Mouse (Mus musculus): ENCODE data around the gene Pla2g15. TPM values are rescaled to one million over a fixed set of nuclear protein-coding genes. Genes with fewer than 3 reads are reported as not detected.
A peak's percentile ranks its signal among the peaks of the same experiment; 100 is the strongest.

Pla2g15 gene
- 17.3 and 18.6 TPM in 2 replicates for polyA plus RNA-seq (2015; fragmentation: Nextera tagmentation; extraction: Ambion mirVana)

DNA sequence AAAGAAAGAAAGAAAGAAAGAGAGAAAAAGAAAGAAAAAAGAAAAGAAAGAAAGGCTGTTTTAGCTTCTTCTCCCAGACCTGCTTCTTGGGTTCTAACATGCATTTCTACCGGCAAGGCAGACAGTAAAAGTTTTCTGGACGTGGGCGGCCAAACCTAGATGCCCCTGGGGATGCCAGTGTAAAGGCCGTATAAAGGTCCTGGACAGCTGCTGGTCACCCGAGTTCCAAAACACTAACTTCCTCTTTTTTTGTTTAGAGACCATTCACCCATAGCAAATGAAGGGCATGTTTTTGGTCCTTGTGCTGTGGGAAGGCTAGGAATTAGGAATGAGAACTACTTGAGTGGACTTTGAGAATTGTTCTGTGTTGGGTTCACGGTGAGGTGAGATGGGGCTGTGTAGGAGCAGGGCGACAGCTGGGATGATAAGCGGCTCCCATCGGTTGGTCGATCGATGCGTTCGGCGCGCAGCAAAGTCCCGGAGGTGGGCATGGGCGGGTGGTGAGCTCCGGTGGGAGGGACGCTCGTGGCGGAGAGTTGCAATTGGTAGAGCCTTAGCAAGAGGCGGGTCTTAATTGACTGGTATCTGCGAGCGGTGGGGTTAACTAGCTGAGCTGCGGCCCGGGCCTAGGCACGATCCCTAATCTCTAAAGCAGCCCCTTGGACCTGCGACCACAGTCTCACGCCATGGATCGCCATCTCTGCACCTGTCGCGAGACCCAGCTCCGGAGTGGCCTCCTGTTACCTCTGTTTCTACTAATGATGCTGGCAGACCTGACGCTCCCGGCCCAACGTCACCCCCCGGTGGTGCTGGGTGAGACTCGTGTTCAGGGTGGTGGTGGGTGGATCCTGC lies at the start of gene Pla2g15:
Gene Pla2g15, plus strand, starts transcription at position 599 of the 852 bp plus-strand sequence.
- Histone ChIP-seq H3K4me3 (replicated peaks) (peak within 1 kb of the TSS; percentile 84), H3K4me1 (peaks cover 22% of the 10 kb centered on the region), H3K27me3 (no peaks in the 10 kb centered on the region), H3K27ac (replicated peaks) (0 out of 2 replicates have a peak within 1 kb of the TSS, but pooled peaks have one; percentile 60), H3K36me3 (peaks cover 12% of the 10 kb centered on the region; the same call in 1 of the 2 replicates), H3K4me2 (replicated peaks) (peak within 1 kb of the TSS; percentile 65), H3K9ac (peak within 1 kb of the TSS; percentile 63), H3K9me3 (replicated peaks) (no peaks in the 10 kb centered on the region)
- WGBS = 2% methylated on average over 38 of the region's 38 CpGs
- peak; percentile 95 for ATAC-seq (ENCODE audit: insufficient number of reproducible peaks, low FRiP score, low TSS enrichment, low read depth)

- Histone ChIP-seq H3K27ac (replicated peaks) (no peak overlapping the region), H3K4me1 (no peaks in the 10 kb centered on the region), H3K36me3 (peaks cover 30% of the 10 kb centered on the region), H3K9me3 (replicated peaks) (no peaks in the 10 kb centered on the region), H3K27me3 (no peaks in the 10 kb centered on the region), H3K9ac (no peak overlapping the region), H3K4me2 (replicated peaks) (no peak overlapping the region), H3K4me3 (replicated peaks) (no peak overlapping the region)
- 88% methylated on average over 4 of the region's 4 CpGs for WGBS
- ATAC-seq (ENCODE audit: insufficient number of reproducible peaks, low FRiP score, low TSS enrichment, low read depth) = no peak
Observed at GRCm38 (mm10) chr8:106102321-106102720, 47.9 kb upstream of the Pla2g15 start.

DNA sequence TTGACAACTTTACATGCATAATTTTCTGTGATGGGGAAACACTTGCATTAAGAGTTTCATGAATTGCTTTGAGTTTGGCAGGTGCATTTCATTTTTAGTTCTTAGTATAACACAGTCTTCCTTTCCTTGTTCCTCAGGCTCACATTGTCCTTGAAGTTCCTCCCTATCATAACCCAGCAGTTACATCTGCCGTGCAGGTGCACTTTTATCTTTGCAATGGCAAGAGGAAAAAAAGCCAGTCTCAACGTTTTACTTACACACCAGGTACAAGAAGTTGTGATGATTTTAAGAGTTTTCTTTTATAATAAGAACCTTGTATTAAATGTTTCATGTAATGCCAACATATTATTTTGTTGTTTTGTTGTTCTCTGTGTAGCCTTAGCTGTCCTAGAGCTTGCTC lies 46.3 kb upstream of the Pla2g15 start:
- Histone ChIP-seq H3K27me3 (no peaks in the 10 kb centered on the region), H3K36me3 (peaks cover 37% of the 10 kb centered on the region), H3K9ac (no peak overlapping the region), H3K4me3 (replicated peaks) (no peak overlapping the region), H3K4me1 (no peaks in the 10 kb centered on the region), H3K9me3 (replicated peaks) (no peaks in the 10 kb centered on the region), H3K27ac (replicated peaks) (no peak overlapping the region), H3K4me2 (replicated peaks) (no peak overlapping the region)
- 94% methylated on average over 2 of the region's 2 CpGs for WGBS
- ATAC-seq (ENCODE audit: insufficient number of reproducible peaks, low FRiP score, low TSS enrichment, low read depth) = no peak

GRCm38 (mm10) chr8:106106193-106106592 lies 44.0 kb upstream of the Pla2g15 start:
- H3K27ac ChIP-seq (replicated peaks) = no peak overlapping the region
- no peak overlapping the region for H3K4me2 ChIP-seq (replicated peaks)
- no peaks in the 10 kb centered on the region for H3K27me3 ChIP-seq
- peaks cover 45% of the 10 kb centered on the region for H3K36me3 ChIP-seq
- no peak overlapping the region for H3K9ac ChIP-seq
- no peaks in the 10 kb centered on the region for H3K4me1 ChIP-seq
- 74% methylated on average over 1 of the region's 1 CpGs for WGBS
- no peaks in the 10 kb centered on the region for H3K9me3 ChIP-seq (replicated peaks)
- no peak overlapping the region for H3K4me3 ChIP-seq (replicated peaks)
- ATAC-seq (ENCODE audit: insufficient number of reproducible peaks, low FRiP score, low TSS enrichment, low read depth) = no peak

DNA sequence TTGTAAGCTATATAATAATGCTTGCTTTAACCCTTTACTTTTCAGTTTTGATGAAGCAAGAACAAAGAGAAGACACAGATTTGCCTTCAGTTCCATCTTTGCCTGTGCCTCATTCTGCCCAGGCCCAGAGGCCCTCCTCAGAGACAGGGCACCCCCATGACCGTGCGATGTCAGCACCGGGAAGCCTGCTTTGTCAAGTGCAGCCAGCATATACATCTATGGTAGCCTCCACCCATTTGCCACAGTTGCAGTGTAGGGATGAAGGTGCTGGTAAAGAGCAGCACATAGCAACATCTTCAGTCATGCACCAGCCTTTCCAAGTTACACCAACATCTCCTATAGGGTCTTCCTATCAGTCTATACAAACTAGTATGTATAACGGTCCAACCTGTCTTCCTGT lies 42.1 kb upstream of the Pla2g15 start:
- Histone ChIP-seq H3K4me1 (no peaks in the 10 kb centered on the region), H3K4me2 (replicated peaks) (no peak overlapping the region), H3K36me3 (peaks cover 49% of the 10 kb centered on the region), H3K9ac (no peak overlapping the region), H3K9me3 (replicated peaks) (no peaks in the 10 kb centered on the region), H3K27me3 (no peaks in the 10 kb centered on the region), H3K27ac (replicated peaks) (no peak overlapping the region), H3K4me3 (replicated peaks) (no peak overlapping the region)
- 95% methylated on average over 4 of the region's 4 CpGs for WGBS
- no peak for ATAC-seq (ENCODE audit: insufficient number of reproducible peaks, low FRiP score, low TSS enrichment, low read depth)

GRCm38 (mm10) chr8:106108729-106109128 lies 41.5 kb upstream of the Pla2g15 start:
- ATAC-seq (ENCODE audit: insufficient number of reproducible peaks, low FRiP score, low TSS enrichment, low read depth) = no peak
- H3K4me2 ChIP-seq (replicated peaks) = no peak overlapping the region
- H3K27me3 ChIP-seq = no peaks in the 10 kb centered on the region
- no peaks in the 10 kb centered on the region for H3K4me1 ChIP-seq
- no peak overlapping the region for H3K27ac ChIP-seq (replicated peaks)
- H3K36me3 ChIP-seq = peaks cover 49% of the 10 kb centered on the region
- H3K4me3 ChIP-seq (replicated peaks) = no peak overlapping the region
- WGBS = 88% methylated on average over 3 of the region's 3 CpGs
- H3K9ac ChIP-seq = no peak overlapping the region
- H3K9me3 ChIP-seq (replicated peaks) = no peaks in the 10 kb centered on the region

GRCm38 (mm10) chr8:106112041-106112440 lies 38.2 kb upstream of the Pla2g15 start:
- ATAC-seq (ENCODE audit: insufficient number of reproducible peaks, low FRiP score, low TSS enrichment, low read depth) = no peak
- no peak overlapping the region for H3K4me2 ChIP-seq (replicated peaks)
- peaks cover 52% of the 10 kb centered on the region for H3K36me3 ChIP-seq
- WGBS = 93% methylated on average over 2 of the region's 2 CpGs
- no peaks in the 10 kb centered on the region for H3K9me3 ChIP-seq (replicated peaks)
- H3K9ac ChIP-seq = no peak overlapping the region
- H3K27me3 ChIP-seq = no peaks in the 10 kb centered on the region
- no peak overlapping the region for H3K4me3 ChIP-seq (replicated peaks)
- no peak overlapping the region for H3K27ac ChIP-seq (replicated peaks)
- no peaks in the 10 kb centered on the region for H3K4me1 ChIP-seq

- 88% methylated on average over 1 of the region's 1 CpGs for WGBS
- Histone ChIP-seq H3K4me3 (replicated peaks) (no peak overlapping the region), H3K4me1 (no peaks in the 10 kb centered on the region), H3K27me3 (no peaks in the 10 kb centered on the region), H3K27ac (replicated peaks) (no peak overlapping the region), H3K36me3 (peaks cover 55% of the 10 kb centered on the region), H3K9ac (no peak overlapping the region), H3K4me2 (replicated peaks) (no peak overlapping the region), H3K9me3 (replicated peaks) (no peaks in the 10 kb centered on the region)
- ATAC-seq (ENCODE audit: insufficient number of reproducible peaks, low FRiP score, low TSS enrichment, low read depth) = no peak
Observed at GRCm38 (mm10) chr8:106112514-106112913, 37.7 kb upstream of the Pla2g15 start.

GRCm38 (mm10) chr8:106115897-106116296 lies 34.3 kb upstream of the Pla2g15 start:
- Histone ChIP-seq H3K4me3 (replicated peaks) (no peak overlapping the region), H3K4me2 (replicated peaks) (no peak overlapping the region), H3K9me3 (replicated peaks) (no peaks in the 10 kb centered on the region), H3K4me1 (no peaks in the 10 kb centered on the region), H3K27ac (replicated peaks) (no peak overlapping the region), H3K27me3 (no peaks in the 10 kb centered on the region), H3K36me3 (peaks cover 44% of the 10 kb centered on the region), H3K9ac (no peak overlapping the region)
- no peak for ATAC-seq (ENCODE audit: insufficient number of reproducible peaks, low FRiP score, low TSS enrichment, low read depth)
- 92% methylated on average over 3 of the region's 3 CpGs for whole genome bisulfite sequencing

DNA sequence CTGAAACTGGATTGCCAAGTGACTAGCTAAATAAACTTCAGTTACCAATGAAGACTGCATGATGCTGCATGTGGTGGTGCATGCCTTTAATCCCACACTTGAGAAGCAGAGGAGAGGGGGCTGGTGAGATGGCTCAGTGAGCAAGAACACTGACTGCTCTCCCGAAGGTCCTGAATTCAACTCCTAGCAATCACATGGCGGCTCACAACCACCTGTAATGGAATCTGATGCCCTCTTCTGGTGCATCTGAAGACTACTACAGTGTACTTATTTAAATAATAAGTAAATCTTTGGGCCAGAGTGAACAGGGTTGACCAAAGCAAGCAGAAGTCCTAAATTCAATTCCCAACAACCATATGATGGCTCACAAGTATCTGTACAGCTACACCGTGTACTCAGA lies 26.8 kb upstream of the Pla2g15 start:
- peaks cover 33% of the 10 kb centered on the region for H3K36me3 ChIP-seq
- H3K9me3 ChIP-seq (replicated peaks) = no peaks in the 10 kb centered on the region
- H3K4me1 ChIP-seq = no peaks in the 10 kb centered on the region
- no peaks in the 10 kb centered on the region for H3K27me3 ChIP-seq
- H3K27ac ChIP-seq (replicated peaks) = no peak overlapping the region
- H3K4me3 ChIP-seq (replicated peaks) = no peak overlapping the region
- H3K4me2 ChIP-seq (replicated peaks) = no peak overlapping the region
- WGBS = 84% methylated on average over 3 of the region's 3 CpGs
- no peak for ATAC-seq (ENCODE audit: insufficient number of reproducible peaks, low FRiP score, low TSS enrichment, low read depth)
- no peak overlapping the region for H3K9ac ChIP-seq

GRCm38 (mm10) chr8:106126055-106126454 lies 24.1 kb upstream of the Pla2g15 start:
- Histone ChIP-seq H3K27ac (replicated peaks) (no peak overlapping the region), H3K9ac (no peak overlapping the region), H3K4me2 (replicated peaks) (no peak overlapping the region), H3K36me3 (peaks cover 43% of the 10 kb centered on the region), H3K27me3 (no peaks in the 10 kb centered on the region), H3K4me3 (replicated peaks) (no peak overlapping the region), H3K4me1 (no peaks in the 10 kb centered on the region), H3K9me3 (replicated peaks) (no peaks in the 10 kb centered on the region)
- ATAC-seq (ENCODE audit: insufficient number of reproducible peaks, low FRiP score, low TSS enrichment, low read depth) = no peak
- WGBS = 92% methylated on average over 1 of the region's 1 CpGs

GRCm38 (mm10) chr8:106127054-106127453 lies 23.1 kb upstream of the Pla2g15 start:
- 75% methylated on average over 3 of the region's 3 CpGs for WGBS
- H3K27ac ChIP-seq (replicated peaks) = no peak overlapping the region
- no peak overlapping the region for H3K4me2 ChIP-seq (replicated peaks)
- no peaks in the 10 kb centered on the region for H3K4me1 ChIP-seq
- H3K9me3 ChIP-seq (replicated peaks) = no peaks in the 10 kb centered on the region
- no peaks in the 10 kb centered on the region for H3K27me3 ChIP-seq
- no peak overlapping the region for H3K9ac ChIP-seq
- H3K4me3 ChIP-seq (replicated peaks) = no peak overlapping the region
- no peak for ATAC-seq (ENCODE audit: insufficient number of reproducible peaks, low FRiP score, low TSS enrichment, low read depth)
- peaks cover 52% of the 10 kb centered on the region for H3K36me3 ChIP-seq
